ENCODE assay signal across 26 mouse cellular contexts in genomic region chr10:93062395-93062794, GRCm38 (mm10). TPM values are rescaled to one million over a fixed set of nuclear protein-coding genes. Genes with fewer than 3 reads are reported as not detected.
A peak's percentile ranks its signal among the peaks of the same experiment; 100 is the strongest.
DNase-seq lines count a peak whose midpoint lies in the region; ATAC-seq and TF ChIP-seq lines count a peak whose summit lies in the region.
"Had no signal": no experiment of that assay in that cellular context is flagged by ENCODE, and none has a peak within 500 bp of the region (broad histone marks: within the 10 kb centered on the region; RNA-seq: fewer than 3 reads in every experiment).

No protein-coding gene starts in this region.

- no peak overlapping the region for H3K4me3 ChIP-seq in heart, postnatal 0 days (ENCODE audit: low read depth, low read length)
- H3K4me3 ChIP-seq: embryonic facial prominence, embryonic 12.5 days; embryonic facial prominence, embryonic 15.5 days; gastrocnemius, adult 2 months; heart, embryonic 10.5 days; heart, embryonic 15.5 days; hindbrain, embryonic 10.5 days; hindbrain, embryonic 13.5 days; intestine, embryonic 15.5 days had no signal

- no peaks in the 10 kb centered on the region for H3K9me3 ChIP-seq in heart, postnatal 0 days (replicated peaks; ENCODE audit: control insufficient read depth, low read length)
- H3K9me3 ChIP-seq: embryonic facial prominence, embryonic 12.5 days; embryonic facial prominence, embryonic 15.5 days; heart, embryonic 10.5 days; heart, embryonic 15.5 days; hindbrain, embryonic 10.5 days; hindbrain, embryonic 13.5 days; intestine, embryonic 15.5 days had no signal

- intact Hi-C loops in heart, postnatal 25 days (cut with DNase I): loop anchor here (10.0 kb wide), 1 partner anchor 222 kb away; no protein-coding TSS in a partner anchor

- no peak overlapping the region for H3K9ac ChIP-seq in heart, postnatal 0 days (replicated peaks; ENCODE audit: low read depth, low read length)
- H3K9ac ChIP-seq: embryonic facial prominence, embryonic 12.5 days; embryonic facial prominence, embryonic 15.5 days; forebrain, postnatal 0 days; heart, embryonic 15.5 days; hindbrain, embryonic 13.5 days; intestine, embryonic 15.5 days had no signal

- H3K36me3 ChIP-seq in heart, postnatal 0 days (replicated peaks; ENCODE audit: control insufficient read depth, insufficient read depth, low read length): no peaks in the 10 kb centered on the region
- H3K36me3 ChIP-seq: embryonic facial prominence, embryonic 12.5 days; embryonic facial prominence, embryonic 15.5 days; heart, embryonic 10.5 days; heart, embryonic 15.5 days; hindbrain, embryonic 10.5 days; hindbrain, embryonic 13.5 days; intestine, embryonic 15.5 days had no signal

- TF ChIP-seq CTCF in heart, postnatal 0 days (IDR thresholded peaks at IDR 0.05; ENCODE audit: low read depth): no peak

- no peak overlapping the region for H3K4me2 ChIP-seq in heart, postnatal 0 days (ENCODE audit: low read depth, low read length)
- H3K4me2 ChIP-seq: embryonic facial prominence, embryonic 12.5 days; embryonic facial prominence, embryonic 15.5 days; heart, embryonic 15.5 days; hindbrain, embryonic 13.5 days; intestine, embryonic 15.5 days had no signal

- ATAC-seq in heart, postnatal 0 days (ENCODE audit: insufficient read depth, low read depth): peak; percentile 58
- ATAC-seq: CD4-positive, CD25-positive, alpha-beta regulatory T cell, adult 4 months; forebrain, embryonic 14.5 days; forebrain, postnatal 0 days; hindbrain, embryonic 16.5 days; intestine, embryonic 15.5 days had no signal

- no peak overlapping the region for H3K27ac ChIP-seq in heart, postnatal 0 days (ENCODE audit: low read depth)
- H3K27ac ChIP-seq: embryonic facial prominence, embryonic 12.5 days; embryonic facial prominence, embryonic 15.5 days; gastrocnemius, adult 2 months; heart, embryonic 10.5 days; heart, embryonic 15.5 days; hindbrain, embryonic 10.5 days; hindbrain, embryonic 13.5 days; intestine, embryonic 15.5 days had no signal

- no peaks in the 10 kb centered on the region for H3K27me3 ChIP-seq in heart, postnatal 0 days (ENCODE audit: control insufficient read depth, insufficient read depth, low read length)
- H3K27me3 ChIP-seq: embryonic facial prominence, embryonic 12.5 days; embryonic facial prominence, embryonic 15.5 days; heart, embryonic 15.5 days; hindbrain, embryonic 13.5 days; intestine, embryonic 15.5 days had no signal

- WGBS in heart, postnatal 0 days: 49% methylated on average over 4 of the region's 4 CpGs

- H3K4me1 ChIP-seq in heart, postnatal 0 days (ENCODE audit: control insufficient read depth, insufficient read depth): no peaks in the 10 kb centered on the region
- H3K4me1 ChIP-seq: embryonic facial prominence, embryonic 12.5 days; embryonic facial prominence, embryonic 15.5 days; intestine, embryonic 15.5 days had no signal

- peak; percentile 37 for DNase-seq in heart, postnatal 0 days (ENCODE audit: low spot score)
- DNase-seq in heart, postnatal 25 days (ENCODE audit: low spot score): no peak
- DNase-seq in kidney, adult 11 months: peak; percentile 43
- DNase-seq in kidney, postnatal 14 days: no peak
- DNase-seq in kidney, adult 9 months: peak; percentile 41
- DNase-seq in kidney, adult 18-20 months: no peak
- DNase-seq: adrenal gland, adult 2 months; adrenal gland, postnatal 14 days; cerebellum, adult 11 months; cerebellum, adult 2 months; cerebellum, adult 9-11 months; cerebellum, postnatal 25 days; forebrain, postnatal 0 days; gastrocnemius, adult 2 months; gastrocnemius, postnatal 14 days; heart, adult 11 months had no signal

- no peak for TF ChIP-seq EP300 in heart, postnatal 0 days (IDR thresholded peaks at IDR 0.05; ENCODE audit: low read depth)

RNA-seq across cellular contexts. Expression of gene Cfap54, which starts 19.0 kb away (rescaled TPM):
- total RNA-seq in heart, postnatal 0 days (2014; rRNA removed; ENCODE audit: low replicate concordance): under 0.01 TPM in 1 of 2 replicates, not detected in the other
- polyA plus RNA-seq in heart, postnatal 0 days (2015; fragmentation: Nextera tagmentation; extraction: Ambion mirVana): 0.22 and 0.49 TPM in 2 replicates
- under 1 TPM; 0.28 to 0.47 TPM for total RNA-seq in heart, postnatal 25 days (2021)

Comparison
In these comparisons a context has a peak if more than half of its experiments do, and no peak if none do; other contexts are left out.
1. DNase-seq: peak in heart, postnatal 0 days (single experiment), kidney, adult 11 months (single experiment) and kidney, adult 9 months (single experiment); none in heart, postnatal 25 days (single experiment), kidney, postnatal 14 days (single experiment) and kidney, adult 18-20 months (single experiment).